Mouse (Mus musculus) midbrain, postnatal 0 days (tissue): Measurements from ENCODE around the gene Olfr1424. TPM values are rescaled to one million over a fixed set of nuclear protein-coding genes. Genes with fewer than 3 reads are reported as not detected.
"Not testable (repeated sequence)": the region's sequence is repeated elsewhere in the genome, so short reads cannot be mapped to it uniquely, and the experiment has no call there.

ENCODE experiments used
- ATAC-seq: fragments of 200-750 bp; cut with Nextera tagmentation; 2 replicates; pipeline ENCODE4 v1.8.0; 2017; ENCODE audit warnings: moderate number of reproducible peaks, mild to moderate bottlenecking, moderate TSS enrichment, moderate library complexity; ENCODE audit not compliant: low FRiP score
- DNase-seq: peaks from one replicate; pipeline ENCODE4 v3.0.0-alpha.2; 2015; ENCODE audit warnings: low spot score
- H3K27ac ChIP-seq: fragments of 300-500 bp; sonication (generic); 2 replicates; pipeline ENCODE4 v1.5.1; 2014; ENCODE audit warnings: low read depth, mild to moderate bottlenecking, low read length, mixed read lengths
- H3K27me3 ChIP-seq: fragments of 300-500 bp; sonication (generic); 2 replicates; pipeline ENCODE4 v1.6.1; 2014; ENCODE audit warnings: low read length, control low read depth, mixed read lengths; ENCODE audit not compliant: insufficient read depth
- H3K36me3 ChIP-seq: fragments of 300-500 bp; sonication (generic); 2 replicates; pipeline ENCODE4 v1.6.1; 2014; ENCODE audit warnings: low read length, control low read depth, mixed read lengths; ENCODE audit not compliant: insufficient read depth
- H3K4me1 ChIP-seq: fragments of 300-500 bp; sonication (generic); 2 replicates; pipeline ENCODE4 v1.6.1; 2014; ENCODE audit warnings: mild to moderate bottlenecking, control low read depth, antibody characterized with exemption, low read length, mixed read lengths; ENCODE audit not compliant: insufficient read depth
- H3K4me2 ChIP-seq: fragments of 300-500 bp; sonication (generic); 2 replicates; pipeline ENCODE4 v1.6.1; 2014; ENCODE audit warnings: low read depth, mild to moderate bottlenecking, low read length, mixed read lengths; ENCODE audit not compliant: poor library complexity, severe bottlenecking
- H3K4me3 ChIP-seq: fragments of 300-500 bp; sonication (generic); 2 replicates; pipeline ENCODE4 v1.5.1; 2014; ENCODE audit warnings: low read depth, mild to moderate bottlenecking, low read length, moderate library complexity
- H3K9ac ChIP-seq: fragments of 300-500 bp; sonication (generic); replicated peaks from 2 replicates; pipeline ENCODE4 v1.6.1; 2014; ENCODE audit warnings: mild to moderate bottlenecking, low read length, moderate library complexity, mixed read lengths; ENCODE audit not compliant: poor library complexity, severe bottlenecking
- H3K9me3 ChIP-seq: fragments of 300-500 bp; sonication (generic); 2 replicates; pipeline ENCODE4 v1.6.1; 2016; ENCODE audit warnings: low read length, control low read depth
- CTCF ChIP-seq: IDR thresholded peaks from 2 replicates; pipeline ENCODE4 v1.5.1; 2016; ENCODE audit warnings: antibody characterized with exemption, mild to moderate bottlenecking
- WGBS: fragments of 180-500 bp; shearing (Covaris S2); extraction: QIAGEN DNeasy Blood & Tissue Kit; methylation state at CpG from one replicate; pipeline ENCODE4 v1.1.7; 2014; 5-methylcytosine and 5-hydroxymethylcytosine counted together
- polyA plus RNA-seq: library from polyadenylated mRNA; unstranded; fragments of >200 nt; fragmentation: Nextera tagmentation; extraction: Ambion mirVana; gene quantifications from 2 replicates; pipeline ENCODE4 v1.2.1, GENCODE M21; 2015
- total RNA-seq: library from RNA; depleted of rRNA; stranded (reverse); fragments of >200 nt; gene quantifications from 2 replicates; pipeline ENCODE4 v1.2.3, GENCODE M21; 2014; rRNA removed

Gene Olfr1424
- total RNA-seq (not detected in 2 replicates), polyA plus RNA-seq (not detected in 2 replicates)

DNA sequence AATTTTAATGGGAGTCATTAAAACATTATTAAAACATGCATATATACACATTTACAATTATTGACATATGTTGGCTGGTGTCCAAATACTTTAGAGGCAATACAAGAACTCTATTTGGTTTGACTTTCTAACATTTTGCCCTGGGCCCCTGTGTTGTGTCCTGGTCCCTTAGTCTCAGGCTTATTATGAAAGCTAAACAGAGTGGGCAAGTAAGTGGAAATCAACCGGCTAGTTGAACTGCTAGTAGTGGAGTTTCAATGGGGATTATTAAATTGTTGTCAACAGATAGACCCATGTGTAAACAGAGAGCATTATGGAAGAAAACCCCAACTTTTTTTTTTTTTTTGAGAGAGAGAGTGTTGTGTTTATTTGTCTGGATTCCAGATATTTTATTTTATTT, at the start of gene Olfr1424:
Olfr1424 (minus strand) TSS at position 101 of the 400 bp plus-strand sequence.
- not testable (repeated sequence) for ATAC-seq, H3K9ac ChIP-seq, H3K9me3 ChIP-seq, H3K27me3 ChIP-seq, H3K4me1 ChIP-seq, DNase-seq, H3K4me3 ChIP-seq, H3K4me2 ChIP-seq, H3K27ac ChIP-seq, H3K36me3 ChIP-seq
- 94% methylated on average over 1 of the region's 1 CpGs for WGBS

GRCm38 (mm10) chr19:12104541-12104940, 42.1 kb upstream of the Olfr1424 start:
- Histone ChIP-seq H3K9me3 (no peaks in the 10 kb centered on the region), H3K4me2 (no peak overlapping the region), H3K4me1 (no peaks in the 10 kb centered on the region), H3K27me3 (no peaks in the 10 kb centered on the region), H3K9ac (no peak overlapping the region), H3K27ac (no peak overlapping the region), H3K4me3 (no peak overlapping the region), H3K36me3 (no peaks in the 10 kb centered on the region)
- no peak for ATAC-seq
- 73% methylated on average over 1 of the region's 1 CpGs for WGBS
- no peak for TF ChIP-seq CTCF
- no peak for DNase-seq

- H3K4me1 ChIP-seq, result no peaks in the 10 kb centered on the region
- H3K4me2 ChIP-seq, result no peak within 1 kb of the TSS
- no peaks in the 10 kb centered on the region for H3K27me3 ChIP-seq
- no peak within 1 kb of the TSS for H3K4me3 ChIP-seq
- H3K36me3 ChIP-seq, result no peaks in the 10 kb centered on the region
- no peak within 1 kb of the TSS for H3K27ac ChIP-seq
- no peaks in the 10 kb centered on the region for H3K9me3 ChIP-seq
- no peak for TF ChIP-seq CTCF
- H3K9ac ChIP-seq, result no peak within 1 kb of the TSS
- DNase-seq (no peak), ATAC-seq (no peak)
- 97% methylated on average over 2 of the region's 2 CpGs for WGBS
These were observed 40.8 kb upstream of the Olfr1424 start, which contains the start of gene Olfr1427 for GRCm38 (mm10) chr19:12103234-12103633. Gene Olfr1427, minus strand, starts transcription at chr19:12103334.

GRCm38 (mm10) chr19:12091913-12092312, 29.4 kb upstream of the Olfr1424 start, which contains the start of gene Olfr1426:
Gene Olfr1426, minus strand, starts transcription at chr19:12092013.
- H3K36me3 ChIP-seq, result no peaks in the 10 kb centered on the region
- no peak for TF ChIP-seq CTCF
- H3K4me1 ChIP-seq, result no peaks in the 10 kb centered on the region
- no peaks in the 10 kb centered on the region for H3K9me3 ChIP-seq
- no peaks in the 10 kb centered on the region for H3K27me3 ChIP-seq
- no peak within 1 kb of the TSS for H3K9ac ChIP-seq
- no peak within 1 kb of the TSS for H3K27ac ChIP-seq
- 87% methylated on average over 1 of the region's 1 CpGs for WGBS
- ATAC-seq, result no peak
- no peak within 1 kb of the TSS for H3K4me2 ChIP-seq
- no peak for DNase-seq
- H3K4me3 ChIP-seq, result no peak within 1 kb of the TSS

GRCm38 (mm10) chr19:12077631-12078030, 15.1 kb upstream of the Olfr1424 start, which contains the start of gene Olfr1425:
Gene Olfr1425, minus strand, starts transcription at chr19:12077731.
- H3K36me3 ChIP-seq, H3K27ac ChIP-seq, H3K9ac ChIP-seq, H3K4me2 ChIP-seq, H3K4me1 ChIP-seq, H3K9me3 ChIP-seq, H3K27me3 ChIP-seq, DNase-seq, ATAC-seq, H3K4me3 ChIP-seq: not testable (repeated sequence)
- WGBS, result 79% methylated on average over 4 of the region's 4 CpGs

DNA sequence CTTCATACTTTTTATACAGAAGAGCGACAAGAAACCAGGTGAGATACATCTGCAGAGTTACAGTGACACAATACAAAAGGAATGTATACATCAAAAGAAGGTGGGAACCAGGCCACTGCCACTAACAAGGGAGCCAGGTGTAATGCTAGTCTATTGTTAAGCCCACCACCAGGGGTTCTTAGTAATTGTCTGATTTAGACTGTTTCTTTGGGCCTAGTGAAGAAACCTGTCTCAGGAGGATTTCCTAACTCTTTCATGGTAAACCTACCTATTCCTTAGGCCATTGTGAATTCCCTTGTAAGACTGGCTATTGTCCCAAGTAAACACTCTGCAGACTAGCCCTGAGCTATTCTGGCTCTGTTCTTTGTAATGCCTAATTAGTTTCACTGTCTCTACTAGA, 7.1 kb upstream of the Olfr1424 start:
- H3K27me3 ChIP-seq, H3K4me2 ChIP-seq, ATAC-seq, H3K4me3 ChIP-seq, DNase-seq, H3K36me3 ChIP-seq, H3K27ac ChIP-seq, H3K9ac ChIP-seq, H3K4me1 ChIP-seq, H3K9me3 ChIP-seq: not testable (repeated sequence)
- WGBS, result 90% methylated on average over 1 of the region's 1 CpGs

GRCm38 (mm10) chr19:12067806-12068205, 5.3 kb upstream of the Olfr1424 start:
- DNase-seq, H3K27me3 ChIP-seq, H3K9me3 ChIP-seq, H3K4me2 ChIP-seq, H3K4me3 ChIP-seq, ATAC-seq, H3K27ac ChIP-seq, H3K36me3 ChIP-seq, H3K9ac ChIP-seq, H3K4me1 ChIP-seq: not testable (repeated sequence)
- 62% methylated on average over 1 of the region's 1 CpGs for WGBS
